Mouse (Mus musculus): ENCODE data around the gene Ispd. TPM values are rescaled to one million over a fixed set of nuclear protein-coding genes. Genes with fewer than 3 reads are reported as not detected.

Ispd gene
- polyA plus RNA-seq, 1 experiment: 1.8 TPM

GRCm38 (mm10) chr12:36483346-36483745 lies 102.1 kb downstream of the Ispd start:
- Histone ChIP-seq H3K4me1 (ENCODE audit: control insufficient read depth, insufficient read depth, low read length) (no peaks in the 10 kb centered on the region), H3K4me3 (replicated peaks; ENCODE audit: extremely low read depth, low read depth, low read length) (no peak overlapping the region)
- WGBS: 35% methylated on average over 2 of the region's 2 CpGs
- TF ChIP-seq CTCF (IDR thresholded peaks at IDR 0.05; ENCODE audit: insufficient read depth, low read length) (no peak), POLR2A (IDR thresholded peaks at IDR 0.05; ENCODE audit: borderline replicate concordance, extremely low read depth, low read depth, low read length) (no peak)
- no peak for DNase-seq

DNA sequence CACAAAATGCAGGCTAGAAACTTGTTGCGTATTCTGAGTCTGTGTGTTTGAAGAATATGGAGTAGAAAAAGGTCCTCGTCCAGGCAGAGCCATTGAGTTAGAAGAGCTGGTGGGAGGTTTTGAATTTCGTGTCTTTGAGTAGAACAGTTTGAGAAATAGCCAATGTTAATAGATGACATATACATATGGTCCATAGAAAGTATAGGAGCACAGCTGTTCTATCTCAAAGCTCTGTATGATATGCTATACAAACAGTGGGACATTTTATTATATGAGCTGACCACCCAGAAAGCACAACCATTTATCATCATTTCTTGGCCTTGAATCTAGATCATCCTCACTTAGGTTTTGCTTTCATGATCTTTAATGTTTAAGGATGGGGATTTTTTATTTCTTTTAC lies 116.3 kb downstream of the Ispd start:
- Histone ChIP-seq H3K4me1 (ENCODE audit: control insufficient read depth, insufficient read depth, low read length) (no peaks in the 10 kb centered on the region), H3K4me3 (replicated peaks; ENCODE audit: extremely low read depth, low read depth, low read length) (no peak overlapping the region)
- WGBS: 75% methylated on average over 3 of the region's 3 CpGs
- no peak for TF ChIP-seq POLR2A (IDR thresholded peaks at IDR 0.05; ENCODE audit: borderline replicate concordance, extremely low read depth, low read depth, low read length)
- TF ChIP-seq CTCF (IDR thresholded peaks at IDR 0.05; ENCODE audit: insufficient read depth, low read length): no peak
- no peak for DNase-seq

- no peak for TF ChIP-seq POLR2A (IDR thresholded peaks at IDR 0.05; ENCODE audit: borderline replicate concordance, extremely low read depth, low read depth, low read length)
- TF ChIP-seq CTCF (IDR thresholded peaks at IDR 0.05; ENCODE audit: insufficient read depth, low read length): no peak
- 85% methylated on average over 7 of the region's 7 CpGs for WGBS
- DNase-seq: no peak
These were observed 126.1 kb downstream of the Ispd start for GRCm38 (mm10) chr12:36507111-36507903.

GRCm38 (mm10) chr12:36509954-36510642 lies 128.8 kb downstream of the Ispd start:
- no peak for TF ChIP-seq POLR2A (IDR thresholded peaks at IDR 0.05; ENCODE audit: borderline replicate concordance, extremely low read depth, low read depth, low read length)
- no peak for TF ChIP-seq CTCF (IDR thresholded peaks at IDR 0.05; ENCODE audit: insufficient read depth, low read length)
- DNase-seq: no peak
- WGBS: 55% methylated on average over 10 of the region's 10 CpGs
- H3K4me1 ChIP-seq (ENCODE audit: control insufficient read depth, insufficient read depth, low read length): no peaks in the 10 kb centered on the region; the same call in 1 of the 2 replicates
- no peak overlapping the region for H3K4me3 ChIP-seq (replicated peaks; ENCODE audit: extremely low read depth, low read depth, low read length)

More at GRCm38 (mm10) chr12:36507111-36507903, 126.1 kb downstream of the Ispd start:
- Histone ChIP-seq H3K4me1 (ENCODE audit: control insufficient read depth, insufficient read depth, low read length) (no peaks in the 10 kb centered on the region; the same call in 1 of the 2 replicates), H3K4me3 (replicated peaks; ENCODE audit: extremely low read depth, low read depth, low read length) (no peak overlapping the region)

DNA sequence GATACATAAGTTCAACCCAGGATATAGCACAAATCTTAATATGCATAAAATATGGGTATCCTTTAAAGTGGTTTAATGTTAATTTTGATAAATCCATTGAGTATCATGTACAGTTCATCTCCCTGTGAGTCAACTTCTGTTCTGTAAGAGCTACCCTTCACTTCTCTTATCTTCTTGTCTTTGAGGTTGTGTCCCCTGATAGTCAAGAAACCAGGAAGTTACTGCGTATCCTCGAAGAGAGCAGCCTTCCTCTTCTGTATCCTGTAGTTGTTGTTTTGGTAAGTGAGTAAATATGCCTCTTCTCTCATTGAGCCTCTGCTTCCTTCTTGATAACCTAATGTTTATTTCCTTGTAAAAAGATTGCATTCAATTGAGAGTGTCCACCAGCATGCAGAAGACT lies 140.5 kb downstream of the Ispd start:
- Histone ChIP-seq H3K4me3 (replicated peaks; ENCODE audit: extremely low read depth, low read depth, low read length) (no peak overlapping the region), H3K4me1 (ENCODE audit: control insufficient read depth, insufficient read depth, low read length) (no peaks in the 10 kb centered on the region)
- WGBS: 52% methylated on average over 2 of the region's 2 CpGs
- TF ChIP-seq CTCF (IDR thresholded peaks at IDR 0.05; ENCODE audit: insufficient read depth, low read length) (no peak), POLR2A (IDR thresholded peaks at IDR 0.05; ENCODE audit: borderline replicate concordance, extremely low read depth, low read depth, low read length) (no peak)
- DNase-seq: no peak

GRCm38 (mm10) chr12:36523515-36523914 lies 142.3 kb downstream of the Ispd start:
- 84% methylated on average over 2 of the region's 2 CpGs for WGBS
- Histone ChIP-seq H3K4me1 (ENCODE audit: control insufficient read depth, insufficient read depth, low read length) (no peaks in the 10 kb centered on the region), H3K4me3 (replicated peaks; ENCODE audit: extremely low read depth, low read depth, low read length) (no peak overlapping the region)
- no peak for DNase-seq
- TF ChIP-seq CTCF (IDR thresholded peaks at IDR 0.05; ENCODE audit: insufficient read depth, low read length): no peak
- no peak for TF ChIP-seq POLR2A (IDR thresholded peaks at IDR 0.05; ENCODE audit: borderline replicate concordance, extremely low read depth, low read depth, low read length)

GRCm38 (mm10) chr12:36530920-36531319 lies 149.7 kb downstream of the Ispd start:
- Histone ChIP-seq H3K4me1 (ENCODE audit: control insufficient read depth, insufficient read depth, low read length) (no peaks in the 10 kb centered on the region), H3K4me3 (replicated peaks; ENCODE audit: extremely low read depth, low read depth, low read length) (no peak overlapping the region)
- TF ChIP-seq POLR2A (IDR thresholded peaks at IDR 0.05; ENCODE audit: borderline replicate concordance, extremely low read depth, low read depth, low read length): no peak
- TF ChIP-seq CTCF (IDR thresholded peaks at IDR 0.05; ENCODE audit: insufficient read depth, low read length): no peak
- WGBS: 77% methylated on average over 2 of the region's 2 CpGs
- no peak for DNase-seq

DNA sequence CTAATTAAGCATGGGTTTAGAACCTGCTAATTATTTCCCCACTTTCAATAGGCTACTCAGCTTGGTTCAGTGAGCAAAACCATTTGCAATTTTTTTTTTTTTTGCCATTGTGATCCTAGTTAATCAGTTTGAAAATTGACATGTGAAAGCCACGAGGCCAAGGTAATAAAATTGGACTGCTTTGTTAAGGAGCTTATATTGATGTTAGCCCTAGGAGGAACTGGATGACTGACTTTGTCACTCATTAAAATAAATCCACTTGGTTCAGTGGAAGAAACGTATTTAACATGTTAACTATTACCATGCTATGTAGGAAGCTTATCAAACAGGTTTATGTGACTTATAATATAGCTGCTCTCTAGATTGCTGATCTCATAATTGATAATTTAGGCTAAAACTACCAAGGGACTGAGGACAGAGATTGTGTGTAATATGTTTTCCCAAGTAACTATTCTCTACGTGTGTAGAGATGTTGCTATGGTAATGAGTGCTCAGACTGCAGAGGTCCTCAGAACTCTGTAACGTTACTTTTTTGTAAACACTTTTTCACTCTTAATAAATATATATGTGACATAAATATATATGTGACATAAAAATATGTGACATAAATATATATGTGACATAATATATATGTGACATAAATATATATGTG lies 150.3 kb downstream of the Ispd start:
- H3K4me3 ChIP-seq (replicated peaks; ENCODE audit: extremely low read depth, low read depth, low read length): no peak overlapping the region
- 74% methylated on average over 4 of the region's 4 CpGs for WGBS
- no peaks in the 10 kb centered on the region for H3K4me1 ChIP-seq (ENCODE audit: control insufficient read depth, insufficient read depth, low read length)
- no peak for DNase-seq
- TF ChIP-seq POLR2A (IDR thresholded peaks at IDR 0.05; ENCODE audit: borderline replicate concordance, extremely low read depth, low read depth, low read length): no peak
- no peak for TF ChIP-seq CTCF (IDR thresholded peaks at IDR 0.05; ENCODE audit: insufficient read depth, low read length)

- DNase-seq: no peak
- no peak overlapping the region for H3K4me3 ChIP-seq (replicated peaks; ENCODE audit: extremely low read depth, low read depth, low read length)
- TF ChIP-seq POLR2A (IDR thresholded peaks at IDR 0.05; ENCODE audit: borderline replicate concordance, extremely low read depth, low read depth, low read length): no peak
- no peak for TF ChIP-seq CTCF (IDR thresholded peaks at IDR 0.05; ENCODE audit: insufficient read depth, low read length)
- H3K4me1 ChIP-seq (ENCODE audit: control insufficient read depth, insufficient read depth, low read length): no peaks in the 10 kb centered on the region
- WGBS: 82% methylated on average over 3 of the region's 3 CpGs
These were observed 151.3 kb downstream of the Ispd start for GRCm38 (mm10) chr12:36532525-36532924.
